Mouse (Mus musculus): Measurements from ENCODE around the gene Gk. TPM values are rescaled to one million over a fixed set of nuclear protein-coding genes. Genes with fewer than 3 reads are reported as not detected.

Gene Gk
- 3.5 TPM for polyA plus RNA-seq (2017; shearing (Covaris generic))

DNA sequence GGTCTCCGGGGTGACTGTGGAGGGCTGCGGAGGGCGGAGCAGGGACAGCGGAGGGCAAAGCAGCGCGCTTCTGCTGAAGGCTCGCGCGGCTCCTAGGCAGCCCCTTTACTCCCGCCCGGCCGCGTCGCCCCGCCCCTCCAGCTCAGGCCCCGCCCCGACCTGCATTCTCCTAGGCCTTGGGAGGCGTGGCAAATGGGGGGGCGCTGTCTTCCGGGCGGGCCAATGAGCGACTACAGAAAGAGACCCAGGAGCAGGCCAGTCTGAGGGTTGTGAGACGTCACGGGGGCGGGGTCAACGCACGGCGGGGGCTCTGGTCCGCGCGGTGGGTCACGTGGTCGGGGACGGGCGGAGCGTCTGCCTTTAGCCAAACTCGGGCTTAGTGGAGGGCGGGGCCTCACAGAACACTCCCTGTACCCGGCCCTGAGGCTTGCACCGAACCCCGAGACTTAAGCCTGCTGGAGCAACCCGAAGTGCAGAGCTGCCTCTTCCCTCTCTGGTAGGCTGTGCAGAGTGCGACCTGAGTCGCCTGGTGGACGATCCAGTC lies at the start of gene Gk:
TSS of gene Gk (minus strand) at position 276 of the 544 bp plus-strand sequence.

Other genes with a start within 250 kb of the Gk start
- gene Tab3, start 202.8 kb downstream of the Gk start, polyA plus RNA-seq (2017; shearing (Covaris generic)): 5.0 TPM
- gene 5430427O19Rik, start 93.5 kb upstream of the Gk start, polyA plus RNA-seq (2017; shearing (Covaris generic)): 1.5 TPM